In genomic region chr4:107039270-107039669, GRCm38 (mm10) we compare ENCODE assay signal across 15 mouse cellular contexts. TPM values are rescaled to one million over a fixed set of nuclear protein-coding genes. Genes with fewer than 3 reads are reported as not detected.
DNase-seq lines count a peak whose midpoint lies in the region; ATAC-seq and TF ChIP-seq lines count a peak whose summit lies in the region.
"Had no signal": no experiment of that assay in that cellular context is flagged by ENCODE, and none has a peak within 500 bp of the region (broad histone marks: within the 10 kb centered on the region; RNA-seq: fewer than 3 reads in every experiment).

No protein-coding gene starts in this region.

- H3K36me3 ChIP-seq in hindbrain, embryonic 13.5 days: peaks cover 89% of the 10 kb centered on the region
- H3K36me3 ChIP-seq in midbrain, postnatal 0 days (ENCODE audit: insufficient read depth, low read length): peaks cover 44% of the 10 kb centered on the region

- peak overlapping the region; percentile 20; the same call in 1 of the 2 replicates for H3K9ac ChIP-seq in hindbrain, embryonic 13.5 days
- no peak overlapping the region for H3K9ac ChIP-seq in midbrain, postnatal 0 days (replicated peaks; ENCODE audit: low read length, poor library complexity, severe bottlenecking)
- H3K9ac ChIP-seq: lung, embryonic 15.5 days had no signal

- H3K4me1 ChIP-seq in cerebellum, adult 2 months (ENCODE audit: control insufficient read depth, insufficient read depth, low read length): peaks cover 23% of the 10 kb centered on the region
- H3K4me1 ChIP-seq in hindbrain, embryonic 13.5 days (replicated peaks): peaks cover 15% of the 10 kb centered on the region
- no peaks in the 10 kb centered on the region for H3K4me1 ChIP-seq in midbrain, postnatal 0 days (ENCODE audit: insufficient read depth, low read length)
- H3K4me1 ChIP-seq: lung, embryonic 15.5 days had no signal

- no peak for TF ChIP-seq CTCF in cerebellum, adult 2 months (IDR thresholded peaks at IDR 0.05; ENCODE audit: borderline replicate concordance, insufficient read depth, low read depth, low read length)
- no peak for TF ChIP-seq CTCF in layer of hippocampus, adult 2 months (conservative IDR thresholded peaks at IDR 0.05)
- no peak for TF ChIP-seq CTCF in midbrain, postnatal 0 days (IDR thresholded peaks at IDR 0.05)

- DNase-seq in cerebellum, adult 2 months: peak; percentile 49 to 56
- no peak for DNase-seq in cerebellum, adult 11-12 months
- no peak for DNase-seq in layer of hippocampus, adult 2 months (ENCODE audit: low spot score in 2 of 2)
- no peak for DNase-seq in layer of hippocampus, postnatal 25 days (ENCODE audit: extremely low spot score in 1 of 2, low spot score in 1 of 2)
- peak; percentile 69 for DNase-seq in midbrain, postnatal 0 days (ENCODE audit: low spot score)
- no peak for DNase-seq in heart, postnatal 4 days
- DNase-seq: heart, postnatal 10 days; layer of hippocampus, adult 9-11 months; liver; spleen, adult 18-20 months; thymus, adult 18-20 months had no signal

- peak overlapping the region; percentile 56 for H3K27ac ChIP-seq in cerebellum, adult 2 months (ENCODE audit: insufficient read depth, low read length)
- H3K27ac ChIP-seq in layer of hippocampus, adult 2 months: peak overlapping the region; percentile 43; the same call in 1 of the 2 replicates
- peak overlapping the region; percentile 77 for H3K27ac ChIP-seq in hindbrain, embryonic 13.5 days
- peak overlapping the region; percentile 64 for H3K27ac ChIP-seq in midbrain, postnatal 0 days (ENCODE audit: low read depth, low read length)
- H3K27ac ChIP-seq: lung, embryonic 15.5 days had no signal

- H3K4me2 ChIP-seq in hindbrain, embryonic 13.5 days: no peak overlapping the region
- H3K4me2 ChIP-seq in midbrain, postnatal 0 days (ENCODE audit: low read depth, low read length, poor library complexity, severe bottlenecking): no peak overlapping the region
- H3K4me2 ChIP-seq: lung, embryonic 15.5 days had no signal

- TF ChIP-seq POLR2A in cerebellum, adult 2 months (IDR thresholded peaks at IDR 0.05; ENCODE audit: borderline replicate concordance, insufficient read depth, low read length): no peak

- WGBS in cerebellum, adult 2 months: 12% methylated on average over 8 of the region's 8 CpGs
- 39% methylated on average over 8 of the region's 8 CpGs for WGBS in hindbrain, embryonic 13.5 days
- WGBS in midbrain, postnatal 0 days: 44% methylated on average over 8 of the region's 8 CpGs

- H3K9me3 ChIP-seq in hindbrain, embryonic 13.5 days: no peaks in the 10 kb centered on the region
- no peaks in the 10 kb centered on the region for H3K9me3 ChIP-seq in midbrain, postnatal 0 days (ENCODE audit: low read length)
- H3K9me3 ChIP-seq: lung, embryonic 15.5 days had no signal

- peak; percentile 61; the same call in 1 of the 2 replicates for ATAC-seq in hindbrain, embryonic 13.5 days (ENCODE audit: low FRiP score)
- peak; percentile 78 for ATAC-seq in midbrain, postnatal 0 days (ENCODE audit: low FRiP score)
- ATAC-seq in megakaryocyte, adult 5-6 weeks (ENCODE audit: poor library complexity, severe bottlenecking): no peak

- H3K4me3 ChIP-seq in cerebellum, adult 2 months (replicated peaks; ENCODE audit: insufficient read depth, low read depth, low read length): no peak overlapping the region
- no peak overlapping the region for H3K4me3 ChIP-seq in layer of hippocampus, adult 2 months
- no peak overlapping the region for H3K4me3 ChIP-seq in hindbrain, embryonic 13.5 days
- no peak overlapping the region for H3K4me3 ChIP-seq in midbrain, postnatal 0 days (ENCODE audit: low read depth, low read length)
- H3K4me3 ChIP-seq: lung, embryonic 15.5 days had no signal

- no peaks in the 10 kb centered on the region for H3K27me3 ChIP-seq in cerebellum, adult 2 months (ENCODE audit: control insufficient read depth, insufficient read depth, low read length)
- no peaks in the 10 kb centered on the region for H3K27me3 ChIP-seq in hindbrain, embryonic 13.5 days
- no peaks in the 10 kb centered on the region for H3K27me3 ChIP-seq in midbrain, postnatal 0 days (ENCODE audit: insufficient read depth, low read length)
- H3K27me3 ChIP-seq: lung, embryonic 15.5 days had no signal

RNA-seq across cellular contexts. Expression of gene Mrpl37, which starts 27.4 kb away (rescaled TPM):
- 99.5 and 107 TPM in 2 replicates for polyA plus RNA-seq in cerebellum, adult 2 months (2012; rRNA removed)
- 10 to 100 TPM; 59.4 to 59.9 TPM for total RNA-seq in layer of hippocampus, adult 2 months (2021)
- total RNA-seq in layer of hippocampus, postnatal 25 days (2021): 10 to 100 TPM; 58.7 to 60.6 TPM
- polyA plus RNA-seq in hindbrain, embryonic 13.5 days (2015; fragmentation: Nextera tagmentation; extraction: Ambion mirVana): 76.4 and 76.6 TPM in 2 replicates
- 51.7 and 53.3 TPM in 2 replicates for total RNA-seq in midbrain, postnatal 0 days (2014; rRNA removed)
- 71.5 and 76.7 TPM in 2 replicates for polyA plus RNA-seq in midbrain, postnatal 0 days (2015; fragmentation: Nextera tagmentation; extraction: Ambion mirVana)
- total RNA-seq in heart, postnatal 4 days (2021): 10 to 100 TPM; 80.9 to 83.6 TPM
- 45.3 and 53.6 TPM in 2 replicates for total RNA-seq in megakaryocyte, adult 5-6 weeks (2015)
- total RNA-seq in megakaryocyte, adult 5-6 weeks (2017): 29.6 and 40.2 TPM in 2 replicates

RNA-seq across cellular contexts. Expression of gene Cyb5rl, which starts 27.5 kb away (rescaled TPM):
- 5.5 and 5.7 TPM in 2 replicates for polyA plus RNA-seq in cerebellum, adult 2 months (2012; rRNA removed)
- total RNA-seq in layer of hippocampus, adult 2 months (2021): 1 to 10 TPM; 3.9 to 9.6 TPM
- total RNA-seq in layer of hippocampus, postnatal 25 days (2021): 1 to 10 TPM; 5.8 to 6.6 TPM
- polyA plus RNA-seq in hindbrain, embryonic 13.5 days (2015; fragmentation: Nextera tagmentation; extraction: Ambion mirVana): 4.7 and 5.4 TPM in 2 replicates
- 5.1 and 20.5 TPM in 2 replicates for total RNA-seq in midbrain, postnatal 0 days (2014; rRNA removed)
- polyA plus RNA-seq in midbrain, postnatal 0 days (2015; fragmentation: Nextera tagmentation; extraction: Ambion mirVana): 4.6 and 5.6 TPM in 2 replicates
- 1 to 10 TPM; 7.1 to 7.7 TPM for total RNA-seq in heart, postnatal 4 days (2021)
- total RNA-seq in megakaryocyte, adult 5-6 weeks (2015): 1.7 and 3.3 TPM in 2 replicates
- total RNA-seq in megakaryocyte, adult 5-6 weeks (2017): 5.5 and 7.8 TPM in 2 replicates

RNA-seq across cellular contexts. Expression of gene Cdcp2, which starts 57.4 kb away (rescaled TPM):
- not detected in 2 replicates for polyA plus RNA-seq in cerebellum, adult 2 months (2012; rRNA removed)
- not detected for total RNA-seq in layer of hippocampus, adult 2 months (2021)
- total RNA-seq in layer of hippocampus, postnatal 25 days (2021): not detected
- 0.06 TPM in 1 of 2 replicates, not detected in the other for polyA plus RNA-seq in hindbrain, embryonic 13.5 days (2015; fragmentation: Nextera tagmentation; extraction: Ambion mirVana)
- total RNA-seq in midbrain, postnatal 0 days (2014; rRNA removed): 0.22 TPM in 1 of 2 replicates, not detected in the other
- polyA plus RNA-seq in midbrain, postnatal 0 days (2015; fragmentation: Nextera tagmentation; extraction: Ambion mirVana): 0.06 and 0.12 TPM in 2 replicates
- not detected for total RNA-seq in heart, postnatal 4 days (2021)
- not detected in 2 replicates for total RNA-seq in megakaryocyte, adult 5-6 weeks (2015)
- not detected in 2 replicates for total RNA-seq in megakaryocyte, adult 5-6 weeks (2017)
- total RNA-seq: heart, postnatal 10 days; monocyte, adult 5-6 weeks had no signal
- polyA plus RNA-seq: lung, embryonic 15.5 days had no signal

Comparison
In these comparisons a context has a peak if more than half of its experiments do, and no peak if none do; other contexts are left out.
1. DNase-seq: peak in cerebellum, adult 2 months (2 of 2) and midbrain, postnatal 0 days (single experiment); none in cerebellum, adult 11-12 months (single experiment), layer of hippocampus, adult 2 months (0 of 2), layer of hippocampus, postnatal 25 days (0 of 2) and heart, postnatal 4 days (single experiment).
2. Peak in every context shown above with its lines, with median percentiles within 50 percentile points of each other: H3K27ac ChIP-seq.